Mouse (Mus musculus): ENCODE measurements around the gene Kcnk3. TPM values are rescaled to one million over a fixed set of nuclear protein-coding genes. Genes with fewer than 3 reads are reported as not detected.

Kcnk3 gene
- polyA plus RNA-seq, 1 experiment = not detected

GRCm38 (mm10) chr5:30568479-30568878, 19.5 kb upstream of the Kcnk3 start:
- TF ChIP-seq CEBPB (IDR thresholded peaks at IDR 0.05; ENCODE audit: low read depth) (no peak), MAX (IDR thresholded peaks at IDR 0.05) (no peak), MYOG (IDR thresholded peaks at IDR 0.05; ENCODE audit: control insufficient read depth, extremely low read depth, insufficient read length) (no peak), MYOD1 (IDR thresholded peaks at IDR 0.05; ENCODE audit: control insufficient read depth, insufficient read length, low read depth) (no peak), FOSL1 (IDR thresholded peaks at IDR 0.05; ENCODE audit: insufficient read depth, low read length, poor library complexity, severe bottlenecking) (no peak), USF1 (IDR thresholded peaks at IDR 0.05; ENCODE audit: low read depth) (no peak), CTCF (IDR thresholded peaks at IDR 0.05; ENCODE audit: control insufficient read depth, insufficient read depth, insufficient read length) (no peak)
- Histone ChIP-seq H3K79me3 (ENCODE audit: low read depth) (no peaks in the 10 kb centered on the region), H3K27me3 (ENCODE audit: control insufficient read depth, insufficient read depth, insufficient read length) (peaks cover 23% of the 10 kb centered on the region), H3K79me2 (ENCODE audit: control insufficient read depth, insufficient read depth) (no peaks in the 10 kb centered on the region), H3K36me3 (ENCODE audit: control insufficient read depth, insufficient read depth) (no peaks in the 10 kb centered on the region), H3K4me3 (ENCODE audit: insufficient read depth, poor library complexity, severe bottlenecking) (no peak overlapping the region), H3ac (ENCODE audit: control insufficient read depth, insufficient read length, low read depth) (no peak overlapping the region)

GRCm38 (mm10) chr5:30571820-30572219, 16.1 kb upstream of the Kcnk3 start:
- TF ChIP-seq MYOG (IDR thresholded peaks at IDR 0.05; ENCODE audit: control insufficient read depth, extremely low read depth, insufficient read length) (no peak), CTCF (IDR thresholded peaks at IDR 0.05; ENCODE audit: control insufficient read depth, insufficient read depth, insufficient read length) (no peak), MYOD1 (IDR thresholded peaks at IDR 0.05; ENCODE audit: control insufficient read depth, insufficient read length, low read depth) (no peak), CEBPB (IDR thresholded peaks at IDR 0.05; ENCODE audit: low read depth) (no peak), USF1 (IDR thresholded peaks at IDR 0.05; ENCODE audit: low read depth) (no peak), FOSL1 (IDR thresholded peaks at IDR 0.05; ENCODE audit: insufficient read depth, low read length, poor library complexity, severe bottlenecking) (no peak), MAX (IDR thresholded peaks at IDR 0.05) (no peak)
- no peaks in the 10 kb centered on the region for H3K36me3 ChIP-seq (ENCODE audit: control insufficient read depth, insufficient read depth)
- peaks cover 26% of the 10 kb centered on the region for H3K27me3 ChIP-seq (ENCODE audit: control insufficient read depth, insufficient read depth, insufficient read length)
- H3K79me3 ChIP-seq (ENCODE audit: low read depth) = no peaks in the 10 kb centered on the region
- no peaks in the 10 kb centered on the region for H3K79me2 ChIP-seq (ENCODE audit: control insufficient read depth, insufficient read depth)
- H3ac ChIP-seq (ENCODE audit: control insufficient read depth, insufficient read length, low read depth) = no peak overlapping the region
- no peak overlapping the region for H3K4me3 ChIP-seq (ENCODE audit: insufficient read depth, poor library complexity, severe bottlenecking)

GRCm38 (mm10) chr5:30574367-30574766, 13.6 kb upstream of the Kcnk3 start:
- Histone ChIP-seq H3ac (ENCODE audit: control insufficient read depth, insufficient read length, low read depth) (no peak overlapping the region), H3K27me3 (ENCODE audit: control insufficient read depth, insufficient read depth, insufficient read length) (peaks cover 40% of the 10 kb centered on the region), H3K36me3 (ENCODE audit: control insufficient read depth, insufficient read depth) (no peaks in the 10 kb centered on the region), H3K4me3 (ENCODE audit: insufficient read depth, poor library complexity, severe bottlenecking) (no peak overlapping the region), H3K79me2 (ENCODE audit: control insufficient read depth, insufficient read depth) (no peaks in the 10 kb centered on the region), H3K79me3 (ENCODE audit: low read depth) (no peaks in the 10 kb centered on the region)
- TF ChIP-seq CEBPB (IDR thresholded peaks at IDR 0.05; ENCODE audit: low read depth) (no peak), MYOD1 (IDR thresholded peaks at IDR 0.05; ENCODE audit: control insufficient read depth, insufficient read length, low read depth) (no peak), USF1 (IDR thresholded peaks at IDR 0.05; ENCODE audit: low read depth) (no peak), FOSL1 (IDR thresholded peaks at IDR 0.05; ENCODE audit: insufficient read depth, low read length, poor library complexity, severe bottlenecking) (no peak), MYOG (IDR thresholded peaks at IDR 0.05; ENCODE audit: control insufficient read depth, extremely low read depth, insufficient read length) (no peak), CTCF (IDR thresholded peaks at IDR 0.05; ENCODE audit: control insufficient read depth, insufficient read depth, insufficient read length) (no peak), MAX (IDR thresholded peaks at IDR 0.05) (no peak)

- Histone ChIP-seq H3K36me3 (ENCODE audit: control insufficient read depth, insufficient read depth) (no peaks in the 10 kb centered on the region), H3K4me3 (ENCODE audit: insufficient read depth, poor library complexity, severe bottlenecking) (no peak overlapping the region), H3K79me2 (ENCODE audit: control insufficient read depth, insufficient read depth) (no peaks in the 10 kb centered on the region), H3ac (ENCODE audit: control insufficient read depth, insufficient read length, low read depth) (no peak overlapping the region), H3K27me3 (ENCODE audit: control insufficient read depth, insufficient read depth, insufficient read length) (peaks cover 52% of the 10 kb centered on the region), H3K79me3 (ENCODE audit: low read depth) (no peaks in the 10 kb centered on the region)
- TF ChIP-seq FOSL1 (IDR thresholded peaks at IDR 0.05; ENCODE audit: insufficient read depth, low read length, poor library complexity, severe bottlenecking) (no peak), CEBPB (IDR thresholded peaks at IDR 0.05; ENCODE audit: low read depth) (no peak), MYOD1 (IDR thresholded peaks at IDR 0.05; ENCODE audit: control insufficient read depth, insufficient read length, low read depth) (no peak), CTCF (IDR thresholded peaks at IDR 0.05; ENCODE audit: control insufficient read depth, insufficient read depth, insufficient read length) (no peak), USF1 (IDR thresholded peaks at IDR 0.05; ENCODE audit: low read depth) (no peak), MYOG (IDR thresholded peaks at IDR 0.05; ENCODE audit: control insufficient read depth, extremely low read depth, insufficient read length) (no peak), MAX (IDR thresholded peaks at IDR 0.05) (no peak)
Measured at GRCm38 (mm10) chr5:30576233-30576632, 11.7 kb upstream of the Kcnk3 start.

GRCm38 (mm10) chr5:30577251-30577650, 10.7 kb upstream of the Kcnk3 start:
- Histone ChIP-seq H3K4me3 (ENCODE audit: insufficient read depth, poor library complexity, severe bottlenecking) (no peak overlapping the region), H3K79me3 (ENCODE audit: low read depth) (no peaks in the 10 kb centered on the region), H3ac (ENCODE audit: control insufficient read depth, insufficient read length, low read depth) (no peak overlapping the region), H3K27me3 (ENCODE audit: control insufficient read depth, insufficient read depth, insufficient read length) (peaks cover 60% of the 10 kb centered on the region), H3K36me3 (ENCODE audit: control insufficient read depth, insufficient read depth) (no peaks in the 10 kb centered on the region), H3K79me2 (ENCODE audit: control insufficient read depth, insufficient read depth) (no peaks in the 10 kb centered on the region)
- TF ChIP-seq CTCF (IDR thresholded peaks at IDR 0.05; ENCODE audit: control insufficient read depth, insufficient read depth, insufficient read length) = no peak
- TF ChIP-seq MYOD1 (IDR thresholded peaks at IDR 0.05; ENCODE audit: control insufficient read depth, insufficient read length, low read depth) = no peak
- no peak for TF ChIP-seq USF1 (IDR thresholded peaks at IDR 0.05; ENCODE audit: low read depth)
- TF ChIP-seq FOSL1 (IDR thresholded peaks at IDR 0.05; ENCODE audit: insufficient read depth, low read length, poor library complexity, severe bottlenecking) = no peak
- TF ChIP-seq CEBPB (IDR thresholded peaks at IDR 0.05; ENCODE audit: low read depth) = no peak
- TF ChIP-seq MAX (IDR thresholded peaks at IDR 0.05) = no peak
- no peak for TF ChIP-seq MYOG (IDR thresholded peaks at IDR 0.05; ENCODE audit: control insufficient read depth, extremely low read depth, insufficient read length)
